Comparison of ENCODE assay signal across 19 mouse cellular contexts in genomic region chr17:29761938-29762337, GRCm38 (mm10). TPM values are rescaled to one million over a fixed set of nuclear protein-coding genes. Genes with fewer than 3 reads are reported as not detected.
A peak's percentile ranks its signal among the peaks of the same experiment; 100 is the strongest.
DNase-seq lines count a peak whose midpoint lies in the region; ATAC-seq lines count a peak whose summit lies in the region.
"Had no signal": no experiment of that assay in that cellular context is flagged by ENCODE, and none has a peak within 500 bp of the region (broad histone marks: within the 10 kb centered on the region; RNA-seq: fewer than 3 reads in every experiment).

No protein-coding gene starts in this region.

- no peak overlapping the region for H3K9ac ChIP-seq in forebrain, embryonic 15.5 days (replicated peaks)
- H3K9ac ChIP-seq: embryonic facial prominence, embryonic 13.5 days; forebrain, embryonic 12.5 days; heart, embryonic 12.5 days; hindbrain, embryonic 13.5 days; limb, embryonic 15.5 days; liver, postnatal 0 days; stomach, embryonic 15.5 days had no signal

- H3K36me3 ChIP-seq in forebrain, embryonic 15.5 days, result no peaks in the 10 kb centered on the region
- H3K36me3 ChIP-seq in forebrain, embryonic 10.5 days (replicated peaks), result no peaks in the 10 kb centered on the region
- H3K36me3 ChIP-seq: embryonic facial prominence, embryonic 13.5 days; forebrain, embryonic 12.5 days; heart, embryonic 12.5 days; hindbrain, embryonic 13.5 days; limb, embryonic 15.5 days; stomach, embryonic 15.5 days had no signal

- H3K4me2 ChIP-seq in forebrain, embryonic 15.5 days (replicated peaks), result no peak overlapping the region
- H3K4me2 ChIP-seq: embryonic facial prominence, embryonic 13.5 days; forebrain, embryonic 12.5 days; heart, embryonic 12.5 days; hindbrain, embryonic 13.5 days; limb, embryonic 15.5 days; stomach, embryonic 15.5 days had no signal

- ATAC-seq in forebrain, embryonic 15.5 days (replicated peaks), result no peak
- ATAC-seq: liver, postnatal 0 days had no signal

- H3K27ac ChIP-seq in forebrain, embryonic 15.5 days (replicated peaks), result 0 out of 2 replicates have a peak overlapping the region, but pooled peaks have one; percentile 82
- H3K27ac ChIP-seq in forebrain, embryonic 10.5 days, result no peak overlapping the region
- H3K27ac ChIP-seq: embryonic facial prominence, embryonic 13.5 days; forebrain, embryonic 12.5 days; heart, adult 2 months; hindbrain, embryonic 13.5 days; limb, embryonic 15.5 days; macrophage; stomach, embryonic 15.5 days had no signal

- no peaks in the 10 kb centered on the region for H3K9me3 ChIP-seq in forebrain, embryonic 15.5 days
- H3K9me3 ChIP-seq in forebrain, embryonic 10.5 days, result no peaks in the 10 kb centered on the region
- H3K9me3 ChIP-seq: embryonic facial prominence, embryonic 13.5 days; forebrain, embryonic 12.5 days; hindbrain, embryonic 13.5 days; limb, embryonic 15.5 days; stomach, embryonic 15.5 days had no signal

- DNase-seq in forebrain, embryonic 10.5 days (ENCODE audit: extremely low spot score, low spot score), result no peak
- DNase-seq in A20 (ENCODE audit: low read depth, low spot score), result peak; percentile 47
- DNase-seq in ZHBTc4 (ENCODE audit: low read depth, low spot score), result peak; percentile 76
- peak; percentile 41 for DNase-seq in induced T-regulatory cell, adult 2 months (ENCODE audit: low read depth)
- DNase-seq in layer of hippocampus, adult 9-10 months (ENCODE audit: low spot score), result no peak
- DNase-seq in kidney, postnatal 14 days, result no peak
- DNase-seq: adrenal gland, adult 8-10 months; kidney, adult 11 months had no signal

- no peaks in the 10 kb centered on the region for H3K27me3 ChIP-seq in forebrain, embryonic 15.5 days
- no peaks in the 10 kb centered on the region for H3K27me3 ChIP-seq in forebrain, embryonic 10.5 days (ENCODE audit: poor library complexity, severe bottlenecking)
- H3K27me3 ChIP-seq: embryonic facial prominence, embryonic 13.5 days; forebrain, embryonic 12.5 days; heart, embryonic 12.5 days; hindbrain, embryonic 13.5 days; limb, embryonic 15.5 days; stomach, embryonic 15.5 days had no signal

- no peak overlapping the region for H3K4me3 ChIP-seq in forebrain, embryonic 15.5 days
- no peak overlapping the region for H3K4me3 ChIP-seq in forebrain, embryonic 10.5 days
- H3K4me3 ChIP-seq: embryonic facial prominence, embryonic 13.5 days; erythroblast, embryonic 14.5 days; forebrain, embryonic 12.5 days; heart, adult 2 months; heart, embryonic 12.5 days; hindbrain, embryonic 13.5 days; limb, embryonic 15.5 days; stomach, embryonic 15.5 days had no signal

- H3K4me1 ChIP-seq in forebrain, embryonic 15.5 days, result peaks cover 13% of the 10 kb centered on the region
- peaks cover 3% of the 10 kb centered on the region; the same call in 1 of the 2 replicates for H3K4me1 ChIP-seq in forebrain, embryonic 10.5 days
- H3K4me1 ChIP-seq: embryonic facial prominence, embryonic 13.5 days; forebrain, embryonic 12.5 days had no signal

- 80% methylated on average over 9 of the region's 9 CpGs for WGBS in forebrain, embryonic 15.5 days
- 82% methylated on average over 9 of the region's 9 CpGs for WGBS in forebrain, embryonic 10.5 days

RNA-seq across cellular contexts. Expression of gene Ccdc167, which starts 45.1 kb away (rescaled TPM):
- polyA plus RNA-seq in forebrain, embryonic 15.5 days (2015; fragmentation: Nextera tagmentation; extraction: Ambion mirVana), result 12.4 and 12.9 TPM in 2 replicates
- 16.0 and 17.9 TPM in 2 replicates for polyA plus RNA-seq in forebrain, embryonic 10.5 days (2016; fragmentation: Nextera tagmentation; extraction: Ambion mirVana)

Comparison
In these comparisons a context has a peak if more than half of its experiments do, and no peak if none do; other contexts are left out.
1. DNase-seq: peak in A20 (single experiment), ZHBTc4 (single experiment) and induced T-regulatory cell, adult 2 months (single experiment); none in forebrain, embryonic 10.5 days (single experiment), layer of hippocampus, adult 9-10 months (single experiment) and kidney, postnatal 14 days (single experiment).